Mouse (Mus musculus) gastrocnemius, postnatal 36 days (tissue): ENCODE results near the gene Ebf4. TPM values are rescaled to one million over a fixed set of nuclear protein-coding genes. Genes with fewer than 3 reads are reported as not detected.

Experiments used
- DNase-seq, 2 experiments: peaks; one replicate each; pipeline ENCODE4 v3.0.0; 2022
- intact Hi-C: fragments of 180-260 bp; cut with DNase I; formaldehyde crosslinking; loops from one replicate; pipeline ENCODE4 v1.15.1; 2025
- total RNA-seq, 2 experiments: library from RNA; stranded (reverse); gene quantifications; 2 replicates each; pipeline ENCODE4 v1.2.3; 2021

The Ebf4 gene
- total RNA-seq, 2 experiments from 2014 or later = 0.15 to 0.27 TPM

GRCm38 (mm10) chr2:130414094-130414856, 119.3 kb downstream of the Ebf4 start:
- no peak for DNase-seq
- intact Hi-C loops = no loop called here

Other genes with a start within 250 kb of the Ebf4 start
- gene Tgm6, start 182.8 kb upstream of the Ebf4 start, total RNA-seq = not detected
- 100 to 1,000 TPM; 122 to 131 TPM for gene Snrpb, start 115.8 kb upstream of the Ebf4 start, total RNA-seq
- gene Tmc2, start 100.0 kb upstream of the Ebf4 start, total RNA-seq = not detected
- 10 to 100 TPM; 24.8 to 32.5 TPM for gene Nop56, start 20.7 kb upstream of the Ebf4 start, total RNA-seq
- 100 to 1,000 TPM; 448 to 491 TPM for gene Idh3b, start 10.6 kb upstream of the Ebf4 start, total RNA-seq
- gene Cpxm1, start 102.4 kb downstream of the Ebf4 start, total RNA-seq = 1 to 10 TPM; 2.1 to 3.1 TPM
- gene Gm28372, start 110.1 kb downstream of the Ebf4 start, total RNA-seq = not detected
- gene 1700020A23Rik, start 110.1 kb downstream of the Ebf4 start, total RNA-seq = not detected
- not detected for gene Tmem239, start 111.3 kb downstream of the Ebf4 start, total RNA-seq
- gene Vps16, start 129.2 kb downstream of the Ebf4 start, total RNA-seq = 10 to 100 TPM; 14.9 to 18.7 TPM
- 1 to 10 TPM; 2.8 to 4.0 TPM for gene Pced1a, start 129.5 kb downstream of the Ebf4 start, total RNA-seq
- gene Ptpra, start 155.1 kb downstream of the Ebf4 start, total RNA-seq = 10 to 100 TPM; 15.5 to 20.6 TPM